Mouse (Mus musculus): ENCODE data around the gene Dab2ip. TPM values are rescaled to one million over a fixed set of nuclear protein-coding genes. Genes with fewer than 3 reads are reported as not detected.
A peak's percentile ranks its signal among the peaks of the same experiment; 100 is the strongest.

The Dab2ip gene
- polyA plus RNA-seq, 1 experiment from 2014 or later = 57.8 TPM

DNA sequence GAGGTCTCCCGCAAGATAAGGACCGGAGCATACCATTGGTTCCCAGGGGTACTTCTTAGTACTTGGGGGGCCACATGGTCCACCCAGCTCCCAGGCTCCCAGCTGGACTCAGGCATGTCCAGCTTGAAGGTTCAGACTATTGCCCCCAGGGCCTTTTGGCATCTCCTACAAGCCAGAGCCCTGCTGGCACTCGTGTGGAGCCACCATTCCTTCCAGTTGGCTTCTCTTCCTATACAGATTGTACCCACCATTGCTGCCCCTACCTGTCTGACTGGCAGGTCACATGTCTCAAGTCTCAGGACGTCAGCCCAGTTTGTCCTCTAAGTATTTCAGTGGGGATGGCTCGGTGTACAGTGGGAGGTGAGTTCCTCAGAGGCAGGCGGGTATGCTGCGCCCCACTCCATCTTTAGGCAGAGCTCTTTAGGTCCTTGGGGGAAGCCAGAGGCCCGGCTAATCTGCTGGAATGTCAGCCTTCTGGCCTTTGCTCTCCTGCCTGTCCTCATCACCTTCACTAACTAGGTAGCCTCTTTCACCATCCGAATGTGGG is 68.2 kb downstream of the Dab2ip start:
- H3K36me3 ChIP-seq = peaks cover 10% of the 10 kb centered on the region; the same call in 1 of the 2 replicates
- no peaks in the 10 kb centered on the region for H3K9me3 ChIP-seq
- H3K27me3 ChIP-seq = no peaks in the 10 kb centered on the region
- peak overlapping the region; percentile 14; the same call in 1 of the 2 replicates for H3K27ac ChIP-seq
- ATAC-seq (ENCODE audit: insufficient number of reproducible peaks, low FRiP score, low TSS enrichment, low read depth) = no peak
- H3K4me1 ChIP-seq = peaks cover 68% of the 10 kb centered on the region
- 69% methylated on average over 9 of the region's 9 CpGs for WGBS
- H3K9ac ChIP-seq = no peak overlapping the region
- no peak overlapping the region for H3K4me2 ChIP-seq
- no peak overlapping the region for H3K4me3 ChIP-seq

DNA sequence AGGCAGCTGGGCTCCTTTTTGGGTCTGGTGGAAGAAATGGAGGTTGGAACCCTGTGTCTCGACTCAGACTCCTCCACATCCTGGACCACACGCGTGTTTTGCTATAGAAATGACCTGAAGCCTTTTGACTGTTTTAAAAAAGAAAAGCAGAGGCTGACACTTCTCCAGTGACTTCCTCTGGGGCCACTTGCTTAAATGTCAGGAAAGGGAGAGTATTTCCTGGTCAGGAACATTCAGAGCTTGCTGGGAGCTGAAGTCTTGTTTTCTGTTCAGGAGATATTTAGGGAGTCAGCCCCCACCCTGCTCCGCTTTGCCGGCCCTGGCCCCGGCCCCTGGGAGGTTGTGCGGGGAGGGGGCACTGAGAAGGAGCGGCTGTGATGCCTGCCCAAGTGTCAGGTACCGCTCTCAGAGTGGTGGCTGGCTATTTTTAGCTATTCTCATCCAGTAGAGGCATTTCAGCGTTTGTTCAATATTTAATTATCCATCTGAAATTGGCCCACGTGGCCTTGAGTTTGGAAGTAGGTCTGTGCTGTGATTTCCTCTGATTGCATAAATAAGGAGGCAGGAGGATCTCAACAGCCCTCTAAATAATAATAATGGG is 69.3 kb downstream of the Dab2ip start:
- Histone ChIP-seq H3K36me3 (peaks cover 10% of the 10 kb centered on the region; the same call in 1 of the 2 replicates), H3K4me1 (peaks cover 62% of the 10 kb centered on the region), H3K4me2 (no peak overlapping the region), H3K9me3 (no peaks in the 10 kb centered on the region), H3K27me3 (no peaks in the 10 kb centered on the region), H3K4me3 (no peak overlapping the region), H3K9ac (no peak overlapping the region), H3K27ac (peak overlapping the region; percentile 60)
- WGBS = 53% methylated on average over 11 of the region's 11 CpGs
- no peak for ATAC-seq (ENCODE audit: insufficient number of reproducible peaks, low FRiP score, low TSS enrichment, low read depth)

DNA sequence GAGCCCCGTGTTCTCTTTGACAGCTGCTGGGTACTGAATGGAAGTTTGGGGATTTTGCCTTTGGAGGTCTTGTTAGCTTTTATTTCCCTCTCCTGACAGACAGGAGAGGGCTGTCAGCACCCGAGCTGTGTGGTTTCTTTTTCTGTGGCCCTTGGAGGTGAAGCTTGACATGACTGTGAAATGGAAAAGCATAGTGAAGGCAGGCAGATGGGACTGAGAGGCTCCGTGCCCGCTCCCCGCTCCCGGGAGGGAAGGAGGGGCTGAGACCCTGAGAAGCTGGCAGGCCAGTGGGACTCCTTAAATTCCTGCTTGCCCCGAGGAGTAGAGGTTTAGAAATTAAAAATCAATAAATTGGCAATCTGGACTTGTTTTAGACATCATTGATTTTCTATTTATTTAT is 70.0 kb downstream of the Dab2ip start:
- no peak overlapping the region for H3K4me2 ChIP-seq

DNA sequence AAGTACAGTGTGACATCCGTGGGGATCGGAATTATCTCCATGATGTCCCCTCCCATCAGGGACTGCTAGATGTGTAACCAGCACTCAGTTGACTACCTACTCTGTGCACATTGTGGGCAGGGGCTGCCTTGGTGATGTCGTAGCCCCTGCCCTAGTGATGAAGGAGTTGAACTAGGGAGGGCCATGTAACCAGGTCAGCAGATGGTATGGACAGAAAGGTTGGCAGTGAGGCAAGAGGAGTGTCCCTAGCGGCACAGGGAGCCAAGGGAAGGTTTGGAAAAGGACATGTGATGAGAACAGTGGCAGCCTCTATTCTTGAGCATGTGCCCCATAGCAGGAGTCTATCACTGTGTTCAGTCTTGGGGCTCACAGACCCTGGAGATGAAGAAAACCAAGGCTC is 70.6 kb downstream of the Dab2ip start:
- no peak for ATAC-seq (ENCODE audit: insufficient number of reproducible peaks, low FRiP score, low TSS enrichment, low read depth)
- Histone ChIP-seq H3K36me3 (peaks cover 14% of the 10 kb centered on the region; the same call in 1 of the 2 replicates), H3K4me2 (no peak overlapping the region), H3K27me3 (no peaks in the 10 kb centered on the region), H3K27ac (no peak overlapping the region), H3K9me3 (no peaks in the 10 kb centered on the region), H3K4me1 (peaks cover 50% of the 10 kb centered on the region), H3K9ac (no peak overlapping the region), H3K4me3 (no peak overlapping the region)
- WGBS = 85% methylated on average over 4 of the region's 4 CpGs

More for the DNA sequence above, 70.0 kb downstream of the Dab2ip start:
- no peaks in the 10 kb centered on the region for H3K27me3 ChIP-seq
- ATAC-seq (ENCODE audit: insufficient number of reproducible peaks, low FRiP score, low TSS enrichment, low read depth) = no peak
- no peaks in the 10 kb centered on the region for H3K9me3 ChIP-seq
- peaks cover 11% of the 10 kb centered on the region; the same call in 1 of the 2 replicates for H3K36me3 ChIP-seq
- 60% methylated on average over 7 of the region's 7 CpGs for WGBS
- no peak overlapping the region for H3K4me3 ChIP-seq
- peaks cover 56% of the 10 kb centered on the region for H3K4me1 ChIP-seq
- H3K27ac ChIP-seq = no peak overlapping the region
- no peak overlapping the region for H3K9ac ChIP-seq

GRCm38 (mm10) chr2:35629126-35629525 is 71.1 kb downstream of the Dab2ip start:
- no peak overlapping the region for H3K9ac ChIP-seq
- H3K36me3 ChIP-seq = peaks cover 14% of the 10 kb centered on the region; the same call in 1 of the 2 replicates
- H3K4me1 ChIP-seq = peaks cover 50% of the 10 kb centered on the region
- H3K27me3 ChIP-seq = no peaks in the 10 kb centered on the region
- WGBS = 89% methylated on average over 7 of the region's 8 CpGs
- ATAC-seq (ENCODE audit: insufficient number of reproducible peaks, low FRiP score, low TSS enrichment, low read depth) = no peak
- H3K4me2 ChIP-seq = no peak overlapping the region
- H3K9me3 ChIP-seq = no peaks in the 10 kb centered on the region
- H3K4me3 ChIP-seq = no peak overlapping the region
- no peak overlapping the region; the same call in 1 of the 2 replicates for H3K27ac ChIP-seq

- WGBS = 79% methylated on average over 4 of the region's 4 CpGs
- peaks cover 13% of the 10 kb centered on the region; the same call in 1 of the 2 replicates for H3K36me3 ChIP-seq
Measured at GRCm38 (mm10) chr2:35633392-35633791, 75.3 kb downstream of the Dab2ip start.

DNA sequence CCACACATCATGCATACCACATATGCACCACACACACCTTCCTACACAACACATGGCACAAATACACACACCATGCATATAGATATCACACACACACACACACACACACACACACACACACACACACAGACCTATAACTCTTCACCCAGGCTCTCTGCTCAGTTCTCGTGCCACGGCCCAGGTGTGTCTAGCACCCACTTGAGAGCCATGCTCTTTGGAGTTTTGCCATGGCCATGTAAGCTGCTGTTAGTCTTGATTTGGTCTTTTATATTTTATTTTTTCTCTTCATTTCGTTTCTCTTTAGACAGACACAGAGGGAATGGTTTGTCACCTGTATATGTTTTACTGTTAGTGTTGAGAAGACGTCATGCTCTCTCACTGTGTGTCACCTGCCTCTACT is 76.9 kb downstream of the Dab2ip start:
- whole genome bisulfite sequencing = 78% methylated on average over 4 of the region's 4 CpGs
- H3K4me2 ChIP-seq = no peak overlapping the region
- no peak overlapping the region for H3K4me3 ChIP-seq
- no peaks in the 10 kb centered on the region for H3K9me3 ChIP-seq
- H3K27ac ChIP-seq = no peak overlapping the region
- peaks cover 11% of the 10 kb centered on the region; the same call in 1 of the 2 replicates for H3K36me3 ChIP-seq
- no peak for ATAC-seq (ENCODE audit: insufficient number of reproducible peaks, low FRiP score, low TSS enrichment, low read depth)
- no peaks in the 10 kb centered on the region for H3K27me3 ChIP-seq
- no peak overlapping the region for H3K9ac ChIP-seq
- H3K4me1 ChIP-seq = peaks cover 13% of the 10 kb centered on the region

More at GRCm38 (mm10) chr2:35633392-35633791, 75.3 kb downstream of the Dab2ip start:
- Histone ChIP-seq H3K9ac (no peak overlapping the region), H3K4me1 (peaks cover 12% of the 10 kb centered on the region), H3K4me2 (no peak overlapping the region), H3K27me3 (no peaks in the 10 kb centered on the region), H3K4me3 (no peak overlapping the region), H3K9me3 (no peaks in the 10 kb centered on the region), H3K27ac (no peak overlapping the region)
- no peak for ATAC-seq (ENCODE audit: insufficient number of reproducible peaks, low FRiP score, low TSS enrichment, low read depth)

DNA sequence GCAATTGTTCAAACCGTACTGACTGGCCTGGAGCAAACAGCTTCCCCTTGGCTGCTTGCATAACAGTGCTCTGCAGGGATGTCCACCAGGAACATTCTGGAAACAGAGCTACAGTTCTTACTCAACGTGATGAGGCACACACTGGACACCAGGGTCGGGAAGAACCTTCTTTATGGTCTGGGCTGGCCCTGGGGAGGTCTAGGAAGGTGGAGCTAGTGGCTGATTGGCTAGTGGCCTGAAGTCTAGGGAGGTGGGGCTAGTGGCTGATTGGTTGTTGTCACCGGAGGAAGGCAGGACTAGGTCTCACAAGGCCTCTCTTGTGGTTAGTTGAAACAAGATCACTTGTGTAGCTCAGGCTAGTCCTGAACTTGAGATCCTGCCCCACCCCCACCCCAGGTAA is 77.5 kb downstream of the Dab2ip start:
- H3K9me3 ChIP-seq = no peaks in the 10 kb centered on the region
- no peak overlapping the region for H3K4me3 ChIP-seq
- no peak overlapping the region for H3K4me2 ChIP-seq
- 60% methylated on average over 4 of the region's 4 CpGs for WGBS
- H3K9ac ChIP-seq = no peak overlapping the region
- H3K36me3 ChIP-seq = peaks cover 7% of the 10 kb centered on the region; the same call in 1 of the 2 replicates
- H3K4me1 ChIP-seq = peaks cover 18% of the 10 kb centered on the region
- no peaks in the 10 kb centered on the region for H3K27me3 ChIP-seq
- no peak for ATAC-seq (ENCODE audit: insufficient number of reproducible peaks, low FRiP score, low TSS enrichment, low read depth)
- no peak overlapping the region for H3K27ac ChIP-seq

DNA sequence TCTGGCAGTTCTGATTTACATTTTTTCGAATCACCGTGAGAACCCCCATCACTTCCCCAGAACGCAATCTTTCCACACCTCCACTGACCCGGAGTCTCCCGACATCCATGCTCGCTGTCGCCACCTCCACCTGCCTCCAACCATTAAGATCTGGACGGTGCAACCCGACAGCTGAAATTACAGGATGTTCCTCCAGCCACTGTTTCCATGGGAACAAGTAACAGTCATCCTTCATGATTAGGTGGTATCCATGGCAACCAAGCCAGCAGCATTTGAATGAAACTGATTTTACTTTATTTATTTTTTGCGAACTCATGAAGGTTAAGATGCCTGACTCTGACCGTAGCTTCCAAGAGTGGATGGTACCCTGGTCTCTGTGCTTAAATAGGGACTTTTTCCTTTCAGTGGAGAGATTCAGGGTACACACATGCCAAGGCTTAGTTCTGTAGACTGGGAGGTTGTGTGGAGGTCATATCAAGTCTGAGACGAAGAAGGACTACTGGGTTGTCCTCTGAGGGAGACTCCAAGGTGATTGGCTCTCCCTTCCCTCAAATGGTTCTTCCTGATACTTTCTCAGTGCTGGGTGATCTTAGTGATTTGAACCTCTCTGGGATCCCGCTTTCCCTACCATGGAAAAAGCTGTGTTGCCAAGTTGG is 79.9 kb downstream of the Dab2ip start:
- Histone ChIP-seq H3K27ac (no peak overlapping the region), H3K9ac (no peak overlapping the region), H3K4me2 (no peak overlapping the region), H3K4me3 (no peak overlapping the region), H3K27me3 (no peaks in the 10 kb centered on the region), H3K36me3 (0 out of 2 replicates have a peak, but pooled peaks cover 6% of the 10 kb centered on the region), H3K4me1 (peaks cover 26% of the 10 kb centered on the region), H3K9me3 (no peaks in the 10 kb centered on the region)
- no peak for ATAC-seq (ENCODE audit: insufficient number of reproducible peaks, low FRiP score, low TSS enrichment, low read depth)
- WGBS = 78% methylated on average over 13 of the region's 13 CpGs

DNA sequence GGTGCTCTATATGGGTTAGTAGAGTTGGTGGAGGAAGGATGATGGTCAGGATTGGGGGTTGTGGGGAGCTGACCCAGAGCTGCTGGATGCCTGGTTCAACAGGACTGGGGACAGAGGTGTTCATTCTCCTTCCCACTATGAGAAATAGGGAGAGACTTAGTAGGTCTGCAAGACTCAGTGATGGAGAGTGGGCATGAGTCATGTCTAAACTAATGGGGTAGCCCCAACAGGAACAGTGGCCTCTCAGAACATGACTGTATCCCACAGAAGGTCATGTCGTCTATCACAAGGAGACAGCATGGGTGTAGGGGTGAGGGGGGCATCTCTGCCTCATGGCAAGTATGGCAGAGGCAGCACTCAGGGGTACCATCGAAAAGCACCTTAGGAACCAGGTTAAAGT is 81.7 kb downstream of the Dab2ip start:
- Histone ChIP-seq H3K36me3 (peaks cover 17% of the 10 kb centered on the region), H3K27ac (no peak overlapping the region), H3K27me3 (no peaks in the 10 kb centered on the region), H3K9ac (no peak overlapping the region), H3K4me2 (no peak overlapping the region), H3K4me1 (peaks cover 21% of the 10 kb centered on the region), H3K9me3 (no peaks in the 10 kb centered on the region), H3K4me3 (no peak overlapping the region)
- WGBS = 86% methylated on average over 2 of the region's 2 CpGs
- no peak for ATAC-seq (ENCODE audit: insufficient number of reproducible peaks, low FRiP score, low TSS enrichment, low read depth)

- 52% methylated on average over 13 of the region's 13 CpGs for WGBS
- ATAC-seq (ENCODE audit: insufficient number of reproducible peaks, low FRiP score, low TSS enrichment, low read depth) = no peak
- Histone ChIP-seq H3K4me1 (peaks cover 21% of the 10 kb centered on the region), H3K4me3 (no peak overlapping the region), H3K4me2 (no peak overlapping the region), H3K9me3 (no peaks in the 10 kb centered on the region), H3K27ac (peak overlapping the region; percentile 29; the same call in 1 of the 2 replicates), H3K36me3 (peaks cover 23% of the 10 kb centered on the region), H3K9ac (no peak overlapping the region), H3K27me3 (no peaks in the 10 kb centered on the region)
Measured at GRCm38 (mm10) chr2:35640576-35640975, 82.5 kb downstream of the Dab2ip start.

DNA sequence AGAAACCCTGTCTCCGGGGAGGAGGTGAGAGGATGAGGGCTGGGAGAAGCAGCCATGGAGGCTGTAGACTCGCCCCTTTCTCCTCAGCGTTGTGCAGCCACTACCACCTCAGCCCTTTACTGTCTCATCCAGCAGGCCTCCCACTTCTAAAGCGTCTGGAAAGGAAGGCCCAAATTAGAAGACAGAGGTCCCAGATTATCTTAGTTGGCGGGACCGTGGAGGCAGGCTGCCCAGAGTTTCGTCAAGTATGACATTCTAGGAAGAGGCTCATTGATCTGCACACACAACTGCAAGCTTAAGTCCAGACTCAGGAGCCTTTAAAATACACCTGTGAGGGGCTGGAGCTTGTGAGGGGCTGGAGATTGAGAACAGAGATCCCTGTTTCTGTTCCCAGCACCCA is 84.2 kb downstream of the Dab2ip start:
- Histone ChIP-seq H3K9ac (no peak overlapping the region), H3K9me3 (no peaks in the 10 kb centered on the region), H3K27me3 (no peaks in the 10 kb centered on the region), H3K4me1 (peaks cover 21% of the 10 kb centered on the region), H3K27ac (no peak overlapping the region), H3K4me3 (no peak overlapping the region), H3K4me2 (no peak overlapping the region), H3K36me3 (peaks cover 32% of the 10 kb centered on the region)
- ATAC-seq (ENCODE audit: insufficient number of reproducible peaks, low FRiP score, low TSS enrichment, low read depth) = no peak
- 76% methylated on average over 7 of the region's 7 CpGs for WGBS
